In the genomic region with DNA sequence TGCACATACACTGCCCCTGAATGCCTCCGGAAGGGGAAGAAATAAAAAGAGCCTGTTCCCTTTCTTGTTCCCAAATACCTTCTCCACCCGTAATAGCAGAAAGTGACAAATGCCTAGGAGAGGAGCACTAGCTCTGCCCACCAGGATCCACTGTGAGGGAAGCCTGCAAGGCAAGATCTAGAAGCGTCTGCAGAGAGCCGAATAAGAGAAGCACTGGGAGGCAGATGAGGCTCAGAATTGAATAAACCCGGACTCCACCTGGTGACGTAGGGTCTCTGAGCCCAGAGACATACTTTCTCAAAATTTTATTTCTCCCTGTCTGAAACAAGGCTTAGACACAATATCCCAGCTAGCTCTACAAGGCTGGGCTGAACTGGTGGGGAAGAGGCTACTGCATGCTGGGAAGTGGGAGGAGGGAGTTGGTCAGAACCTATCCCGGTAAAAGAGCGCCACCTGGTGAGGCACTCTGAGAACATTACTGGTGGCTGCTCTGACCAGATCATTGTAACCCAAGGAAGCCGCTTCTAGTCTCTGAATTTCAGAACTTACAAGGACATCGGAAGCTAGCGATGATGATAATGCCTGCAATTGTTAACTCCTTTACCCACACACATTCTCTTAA, we compare ENCODE assay signal across 8 mouse cellular contexts. TPM values are rescaled to one million over a fixed set of nuclear protein-coding genes. Genes with fewer than 3 reads are reported as not detected.
A peak's percentile ranks its signal among the peaks of the same experiment; 100 is the strongest.
DNase-seq lines count a peak whose midpoint lies in the region; ATAC-seq and TF ChIP-seq lines count a peak whose summit lies in the region.

No protein-coding gene starts in this region.

- no peak overlapping the region for H3K27ac ChIP-seq in MEL (ENCODE audit: control insufficient read depth, low read depth, low read length)
- H3K27ac ChIP-seq in cerebellum, adult 2 months (ENCODE audit: insufficient read depth, low read length), result no peak overlapping the region; the same call in 1 of the 2 replicates
- no peak overlapping the region for H3K27ac ChIP-seq in lung, embryonic 14.5 days (ENCODE audit: low read depth)
- no peak overlapping the region for H3K27ac ChIP-seq in thymus, adult 2 months (ENCODE audit: control insufficient read depth, insufficient read depth, low read length)

- 14% methylated on average over 11 of the region's 11 CpGs for WGBS in cerebellum, adult 2 months
- 32% methylated on average over 11 of the region's 11 CpGs for WGBS in lung, embryonic 14.5 days
- 30% methylated on average over 11 of the region's 11 CpGs for WGBS in thymus, adult 2 months

- H3K79me2 ChIP-seq in MEL (ENCODE audit: control insufficient read depth, insufficient read depth, low read length, poor library complexity), result no peaks in the 10 kb centered on the region

- DNase-seq in MEL (ENCODE audit: low read depth, low spot score), result peak; percentile 92
- DNase-seq in cerebellum, adult 2 months, result peak; percentile 86 to 91
- DNase-seq in forelimb bud, embryonic 11.5 days (ENCODE audit: low read depth, low spot score), result peak; percentile 87
- peak; percentile 84 to 93 for DNase-seq in layer of hippocampus, adult 8-10 months (ENCODE audit: low spot score in 2 of 2)
- peak; percentile 96 for DNase-seq in lung, embryonic 14.5 days
- peak; percentile 78 for DNase-seq in ovary, adult 18-20 months (ENCODE audit: low spot score)
- peak; percentile 77 for DNase-seq in thymus, adult 2 months

- H3K4me2 ChIP-seq in lung, embryonic 14.5 days, result peak overlapping the region; percentile 44; the same call in 1 of the 2 replicates

- peak overlapping the region; percentile 35 to 49; a peak in 3 of 4 replicates for H3K4me3 ChIP-seq in MEL (ENCODE audit: control insufficient read depth in 1 of 2, insufficient read depth in 1 of 2, low read depth in 2 of 2, low read length in 2 of 2)
- peak overlapping the region; percentile 11 for H3K4me3 ChIP-seq in cerebellum, adult 2 months (replicated peaks; ENCODE audit: insufficient read depth, low read depth, low read length)
- no peak overlapping the region for H3K4me3 ChIP-seq in lung, embryonic 14.5 days (ENCODE audit: low read depth, low read length)
- no peak overlapping the region for H3K4me3 ChIP-seq in thymus, adult 2 months (ENCODE audit: control insufficient read depth, insufficient read depth, low read length)

- TF ChIP-seq POLR2A in MEL (IDR thresholded peaks at IDR 0.05; ENCODE audit: control insufficient read depth in 1 of 2, insufficient read depth in 1 of 2, low read depth in 1 of 2, low read length in 2 of 2, poor library complexity in 1 of 2), result 0 out of 4 replicates have a peak, but pooled peaks of 1 of the 2 experiments have one; percentile 34
- no peak for TF ChIP-seq POLR2A in cerebellum, adult 2 months (IDR thresholded peaks at IDR 0.05; ENCODE audit: borderline replicate concordance, insufficient read depth, low read length)
- no peak for TF ChIP-seq POLR2A in thymus, adult 2 months (IDR thresholded peaks at IDR 0.05; ENCODE audit: control insufficient read depth, extremely low read depth, insufficient read depth, low read length, poor library complexity)

- TF ChIP-seq EP300 in MEL (IDR thresholded peaks at IDR 0.05; ENCODE audit: low read depth in 1 of 2, low read length in 2 of 2), result no peak

- no peaks in the 10 kb centered on the region for H3K9me3 ChIP-seq in MEL (replicated peaks; ENCODE audit: insufficient read depth, low read length)
- no peaks in the 10 kb centered on the region for H3K9me3 ChIP-seq in lung, embryonic 14.5 days (ENCODE audit: low read depth, low read length)

- ATAC-seq in hematopoietic stem cell, adult 5-6 weeks (replicated peaks in 1 of 2; ENCODE audit: insufficient read depth in 1 of 2, low FRiP score in 2 of 2, low TSS enrichment in 1 of 2, low read depth in 1 of 2, poor library complexity in 2 of 2, severe bottlenecking in 2 of 2), result peak; percentile 91 to 93
- ATAC-seq in lung, embryonic 14.5 days (ENCODE audit: insufficient read depth), result peak; percentile 97

- no peaks in the 10 kb centered on the region for H3K36me3 ChIP-seq in MEL (ENCODE audit: control insufficient read depth in 1 of 2, insufficient read depth in 2 of 2, low read length in 2 of 2)
- H3K36me3 ChIP-seq in lung, embryonic 14.5 days (ENCODE audit: insufficient read depth), result no peaks in the 10 kb centered on the region
- no peaks in the 10 kb centered on the region for H3K36me3 ChIP-seq in thymus, adult 2 months (ENCODE audit: control insufficient read depth, insufficient read depth, low read length)

- peak; percentile 75 to 90 (median 82) for TF ChIP-seq CTCF in MEL (IDR thresholded peaks at IDR 0.05 in 2 of 3, conservative IDR thresholded peaks at IDR 0.05 in 1 of 3; ENCODE audit: control insufficient read depth in 1 of 3, insufficient read depth in 1 of 3, low read depth in 2 of 3, low read length in 3 of 3, poor library complexity in 1 of 3, severe bottlenecking in 1 of 3)
- TF ChIP-seq CTCF in cerebellum, adult 2 months (IDR thresholded peaks at IDR 0.05; ENCODE audit: borderline replicate concordance, insufficient read depth, low read depth, low read length), result peak; percentile 98
- TF ChIP-seq CTCF in lung, embryonic 14.5 days (IDR thresholded peaks at IDR 0.05; ENCODE audit: low read depth), result peak; percentile 91
- peak; percentile 68; the same call in 1 of the 2 replicates for TF ChIP-seq CTCF in thymus, adult 2 months (IDR thresholded peaks at IDR 0.05; ENCODE audit: borderline replicate concordance, control insufficient read depth, extremely low read depth, insufficient read depth, low read length, poor library complexity)

- peaks cover 0 to 3% of the 10 kb centered on the region in 2 experiments; a peak in 1 of 4 replicates for H3K4me1 ChIP-seq in MEL (ENCODE audit: control insufficient read depth in 1 of 2, insufficient read depth in 2 of 2, low read length in 2 of 2)
- H3K4me1 ChIP-seq in cerebellum, adult 2 months (ENCODE audit: control insufficient read depth, insufficient read depth, low read length), result no peaks in the 10 kb centered on the region
- no peaks in the 10 kb centered on the region for H3K4me1 ChIP-seq in lung, embryonic 14.5 days (ENCODE audit: insufficient read depth)
- no peaks in the 10 kb centered on the region for H3K4me1 ChIP-seq in thymus, adult 2 months (replicated peaks; ENCODE audit: control insufficient read depth, insufficient read depth, low read length)

- peak overlapping the region; percentile 54 for H3K9ac ChIP-seq in MEL (ENCODE audit: control insufficient read depth, low read depth, low read length, poor library complexity, severe bottlenecking)
- no peak overlapping the region for H3K9ac ChIP-seq in lung, embryonic 14.5 days

- TF ChIP-seq RAD21 in MEL (IDR thresholded peaks at IDR 0.05; ENCODE audit: low read depth, low read length), result peak; percentile 94

- no peaks in the 10 kb centered on the region; a peak in 2 of 4 replicates for H3K27me3 ChIP-seq in MEL (ENCODE audit: control insufficient read depth in 1 of 2, insufficient read depth in 2 of 2, low read length in 2 of 2)
- no peaks in the 10 kb centered on the region for H3K27me3 ChIP-seq in cerebellum, adult 2 months (ENCODE audit: control insufficient read depth, insufficient read depth, low read length)
- no peaks in the 10 kb centered on the region for H3K27me3 ChIP-seq in lung, embryonic 14.5 days (ENCODE audit: insufficient read depth, low read length)
- H3K27me3 ChIP-seq in thymus, adult 2 months (ENCODE audit: control insufficient read depth, insufficient read depth, low read length), result no peaks in the 10 kb centered on the region

TF ChIP-seq in MEL, 35 proteins besides CTCF, POLR2A, EP300 and RAD21 (continues in another document):
- TF ChIP-seq UBTF (IDR thresholded peaks at IDR 0.05; ENCODE audit: borderline replicate concordance, insufficient read depth, low read depth, low read length) (no peak), TBP (IDR thresholded peaks at IDR 0.05; ENCODE audit: low read depth, low read length) (no peak), ZC3H11A (IDR thresholded peaks at IDR 0.05; ENCODE audit: low read depth, low read length) (peak; percentile 86), ETS1 (IDR thresholded peaks at IDR 0.05; ENCODE audit: low read depth, low read length) (no peak), MEF2A (IDR thresholded peaks at IDR 0.05; ENCODE audit: extremely low read depth, insufficient replicate concordance, low read depth, low read length, poor library complexity, severe bottlenecking) (no peak), MAX (IDR thresholded peaks at IDR 0.05; ENCODE audit: low read length) (0 out of 2 replicates have a peak, but pooled peaks have one; percentile 29), SMC3 (IDR thresholded peaks at IDR 0.05; ENCODE audit: low read depth, low read length) (peak; percentile 96), GATA1 (IDR thresholded peaks at IDR 0.05; ENCODE audit: low read depth, low read length) (no peak), MAZ (IDR thresholded peaks at IDR 0.05; ENCODE audit: low read depth, low read length) (peak; percentile 94), MAFK (IDR thresholded peaks at IDR 0.05; ENCODE audit: borderline replicate concordance, low read depth, low read length) (no peak), ELF1 (IDR thresholded peaks at IDR 0.05; ENCODE audit: low read depth, low read length) (no peak), POLR2AphosphoS2 (IDR thresholded peaks at IDR 0.05; ENCODE audit: low read length) (no peak), JUND (IDR thresholded peaks at IDR 0.05; ENCODE audit: low read depth, low read length) (no peak), NELFE (IDR thresholded peaks at IDR 0.05; ENCODE audit: low read depth, low read length) (peak; percentile 44), BHLHE40 (IDR thresholded peaks at IDR 0.05; ENCODE audit: borderline replicate concordance, low read depth, low read length) (no peak)

RNA-seq across cellular contexts. Expression of gene Thumpd3, which starts 45.2 kb away (rescaled TPM):
- total RNA-seq in MEL (2012; rRNA removed), result 89.1 and 95.7 TPM in 2 replicates
- 100 to 1,000 TPM in 1 of 2 experiments, 10 to 100 TPM in 1; 74.8 to 158 TPM for polyA plus RNA-seq in MEL (2012; ENCODE audit: insufficient read depth in 1 of 2, insufficient read length in 2 of 2, low read depth in 1 of 2, low replicate concordance in 2 of 2, missing spikeins in 1 of 2)
- 20.8 and 21.8 TPM in 2 replicates for polyA plus RNA-seq in cerebellum, adult 2 months (2012; rRNA removed)
- total RNA-seq in hematopoietic stem cell, adult 5-6 weeks (2017), result 75.1 and 89.8 TPM in 2 replicates
- 10 to 100 TPM; 31.2 to 39.5 (median 37.6) TPM for total RNA-seq in layer of hippocampus, adult 8-10 months (2022)
- polyA plus RNA-seq in lung, embryonic 14.5 days (2014; fragmentation: Nextera tagmentation; extraction: Ambion mirVana), result 41.6 and 46.3 TPM in 2 replicates
- polyA plus RNA-seq in thymus, adult 2 months (2012; rRNA removed), result 10.7 and 13.4 TPM in 2 replicates

RNA-seq across cellular contexts. Expression of gene Srgap3, which starts 53.7 kb away (rescaled TPM):
- total RNA-seq in MEL (2012; rRNA removed), result 0.31 and 0.42 TPM in 2 replicates
- under 1 TPM in 1 of 2 experiments, not detected in 1; 0.75 TPM for polyA plus RNA-seq in MEL (2012; ENCODE audit: insufficient read depth in 1 of 2, insufficient read length in 2 of 2, low read depth in 1 of 2, low replicate concordance in 2 of 2, missing spikeins in 1 of 2)
- 99.2 and 101 TPM in 2 replicates for polyA plus RNA-seq in cerebellum, adult 2 months (2012; rRNA removed)
- total RNA-seq in hematopoietic stem cell, adult 5-6 weeks (2017), result 6.9 and 9.6 TPM in 2 replicates
- total RNA-seq in layer of hippocampus, adult 8-10 months (2022), result 100 to 1,000 TPM; 230 to 304 (median 268) TPM
- polyA plus RNA-seq in lung, embryonic 14.5 days (2014; fragmentation: Nextera tagmentation; extraction: Ambion mirVana), result 5.0 and 5.5 TPM in 2 replicates
- 3.7 and 3.8 TPM in 2 replicates for polyA plus RNA-seq in thymus, adult 2 months (2012; rRNA removed)

Comparison
In these comparisons a context has a peak if more than half of its experiments do, and no peak if none do; other contexts are left out.
1. H3K4me3 ChIP-seq: peak in MEL (2 of 2) and cerebellum, adult 2 months (single experiment); none in lung, embryonic 14.5 days (single experiment) and thymus, adult 2 months (single experiment).
2. RNA of gene Srgap3, which starts 53.7 kb away (polyA plus RNA-seq): 99.2 to 101 TPM in cerebellum, adult 2 months; 5.0 to 5.5 TPM in lung, embryonic 14.5 days, 3.7 to 3.8 TPM in thymus, adult 2 months and 0.75 TPM in MEL; every median in the first group is over 10 times any median in the second.
3. Peak in every context shown above with its lines, with median percentiles within 50 percentile points of each other: DNase-seq and CTCF ChIP-seq.